Mouse (Mus musculus): ENCODE results near the gene Xcl1. TPM values are rescaled to one million over a fixed set of nuclear protein-coding genes. Genes with fewer than 3 reads are reported as not detected.

The Xcl1 gene
- total and polyA plus RNA-seq, 3 experiments = not detected

DNA sequence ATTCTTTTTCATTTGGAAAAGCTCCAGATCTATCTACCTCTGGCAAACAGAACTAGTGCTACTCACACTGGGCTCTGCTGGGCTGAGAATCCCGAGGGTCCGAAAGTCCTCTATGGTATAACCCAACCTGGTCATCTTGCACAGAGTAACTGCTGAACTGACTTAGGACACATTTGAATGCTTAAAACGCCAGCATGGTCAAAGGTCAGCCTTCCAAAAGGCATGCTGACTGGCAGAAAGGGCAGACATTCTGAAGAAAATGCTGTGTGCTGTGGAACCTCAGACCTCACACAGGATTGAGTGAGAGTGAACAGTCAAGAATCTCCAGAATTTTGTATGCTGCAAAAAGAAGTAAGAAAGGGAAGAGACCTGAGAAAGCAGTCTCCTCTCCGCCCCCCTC is 45.0 kb downstream of the Xcl1 start:
- H3K79me2 ChIP-seq (ENCODE audit: control insufficient read depth, insufficient read depth, low read length, poor library complexity) = no peaks in the 10 kb centered on the region
- TF ChIP-seq MAX (IDR thresholded peaks at IDR 0.05; ENCODE audit: low read length) (no peak), CHD2 (IDR thresholded peaks at IDR 0.05; ENCODE audit: low read length) (no peak), SMC3 (IDR thresholded peaks at IDR 0.05; ENCODE audit: low read depth, low read length) (no peak), POLR2AphosphoS2 (IDR thresholded peaks at IDR 0.05; ENCODE audit: low read length) (no peak), USF1 (IDR thresholded peaks at IDR 0.05; ENCODE audit: low read depth, low read length) (no peak), GATA1 (IDR thresholded peaks at IDR 0.05; ENCODE audit: low read depth, low read length) (no peak)
- no peak overlapping the region for H3K27ac ChIP-seq (ENCODE audit: control insufficient read depth, low read depth, low read length)
- no peaks in the 10 kb centered on the region for H3K4me1 ChIP-seq (ENCODE audit: control insufficient read depth in 1 of 2, insufficient read depth in 2 of 2, low read length in 2 of 2)
- H3K4me3 ChIP-seq (ENCODE audit: control insufficient read depth in 1 of 2, insufficient read depth in 1 of 2, low read depth in 2 of 2, low read length in 2 of 2) = no peak overlapping the region
- no peaks in the 10 kb centered on the region for H3K9me3 ChIP-seq (replicated peaks; ENCODE audit: insufficient read depth, low read length)
- H3K9ac ChIP-seq (ENCODE audit: control insufficient read depth, low read depth, low read length, poor library complexity, severe bottlenecking) = no peak overlapping the region
- DNase-seq (ENCODE audit: low read depth, low spot score) = no peak
- H3K27me3 ChIP-seq (ENCODE audit: control insufficient read depth in 1 of 2, insufficient read depth in 2 of 2, low read length in 2 of 2) = no peaks in the 10 kb centered on the region
- H3K36me3 ChIP-seq (ENCODE audit: control insufficient read depth in 1 of 2, insufficient read depth in 2 of 2, low read length in 2 of 2) = no peaks in the 10 kb centered on the region

DNA sequence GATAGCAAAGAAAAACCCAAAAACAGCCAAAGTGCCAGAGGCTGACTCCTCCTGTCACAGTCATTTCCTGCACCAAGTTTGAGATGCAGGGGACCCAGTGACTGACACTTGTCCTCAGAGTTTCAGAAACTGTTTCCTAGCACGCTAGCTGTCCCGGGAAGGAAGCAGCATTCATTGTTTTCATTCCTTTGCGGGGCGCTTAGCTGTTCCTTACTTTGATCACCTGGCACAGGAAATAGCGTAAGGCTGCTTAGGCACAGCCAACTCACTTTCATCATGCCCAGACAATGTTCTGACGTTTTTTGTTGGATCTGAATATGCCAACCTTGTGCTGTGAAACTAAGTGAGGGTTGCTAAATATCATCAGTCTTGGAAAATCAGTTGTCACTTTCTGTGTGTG is 46.8 kb downstream of the Xcl1 start:
- H3K27ac ChIP-seq (ENCODE audit: control insufficient read depth, low read depth, low read length) = no peak overlapping the region
- no peaks in the 10 kb centered on the region for H3K9me3 ChIP-seq (replicated peaks; ENCODE audit: insufficient read depth, low read length)
- no peaks in the 10 kb centered on the region for H3K36me3 ChIP-seq (ENCODE audit: control insufficient read depth in 1 of 2, insufficient read depth in 2 of 2, low read length in 2 of 2)
- DNase-seq (ENCODE audit: low read depth, low spot score) = no peak
- H3K9ac ChIP-seq (ENCODE audit: control insufficient read depth, low read depth, low read length, poor library complexity, severe bottlenecking) = no peak overlapping the region
- no peak overlapping the region for H3K4me3 ChIP-seq (ENCODE audit: control insufficient read depth in 1 of 2, insufficient read depth in 1 of 2, low read depth in 2 of 2, low read length in 2 of 2)
- H3K4me1 ChIP-seq (ENCODE audit: control insufficient read depth in 1 of 2, insufficient read depth in 2 of 2, low read length in 2 of 2) = no peaks in the 10 kb centered on the region
- TF ChIP-seq MAFK (IDR thresholded peaks at IDR 0.05; ENCODE audit: borderline replicate concordance, low read depth, low read length) (no peak), ELF1 (IDR thresholded peaks at IDR 0.05; ENCODE audit: low read depth, low read length) (no peak), GABPA (IDR thresholded peaks at IDR 0.05; ENCODE audit: low read depth, low read length) (no peak), RCOR1 (IDR thresholded peaks at IDR 0.05; ENCODE audit: low read depth, low read length) (no peak), TBP (IDR thresholded peaks at IDR 0.05; ENCODE audit: low read depth, low read length) (no peak), SIN3A (IDR thresholded peaks at IDR 0.05; ENCODE audit: low read length) (no peak), MYC (IDR thresholded peaks at IDR 0.05; ENCODE audit: low read depth, low read length) (no peak), NRF1 (IDR thresholded peaks at IDR 0.05; ENCODE audit: insufficient read depth, low read depth, low read length, poor library complexity, severe bottlenecking) (no peak), UBTF (IDR thresholded peaks at IDR 0.05; ENCODE audit: borderline replicate concordance, insufficient read depth, low read depth, low read length) (no peak), MAX (IDR thresholded peaks at IDR 0.05; ENCODE audit: low read length) (no peak), CHD2 (IDR thresholded peaks at IDR 0.05; ENCODE audit: low read length) (no peak), ZKSCAN1 (IDR thresholded peaks at IDR 0.05; ENCODE audit: low read depth, low read length) (no peak)
- no peaks in the 10 kb centered on the region for H3K27me3 ChIP-seq (ENCODE audit: control insufficient read depth in 1 of 2, insufficient read depth in 2 of 2, low read length in 2 of 2)
- H3K79me2 ChIP-seq (ENCODE audit: control insufficient read depth, insufficient read depth, low read length, poor library complexity) = no peaks in the 10 kb centered on the region

DNA sequence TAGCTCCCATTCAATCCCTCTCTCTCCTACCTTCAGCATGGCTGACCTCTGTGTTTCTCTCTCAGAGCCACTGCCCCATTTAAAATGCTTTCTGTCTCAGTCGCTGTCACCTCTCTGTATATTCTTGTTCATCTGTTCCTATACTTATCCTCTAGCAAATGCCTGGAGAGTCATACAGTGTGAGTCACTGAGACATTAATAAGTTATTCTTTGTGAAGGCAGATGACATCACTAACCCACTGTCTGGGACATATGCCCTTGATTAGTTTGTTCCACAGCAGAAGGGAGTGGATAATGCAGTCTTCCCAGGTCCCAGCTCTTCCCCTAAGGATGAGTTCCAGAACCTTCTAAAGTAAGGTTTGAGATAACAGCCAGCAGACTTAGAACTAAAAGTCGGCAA is 47.6 kb downstream of the Xcl1 start:
- Histone ChIP-seq H3K27me3 (ENCODE audit: control insufficient read depth in 1 of 2, insufficient read depth in 2 of 2, low read length in 2 of 2) (no peaks in the 10 kb centered on the region), H3K4me3 (ENCODE audit: control insufficient read depth in 1 of 2, insufficient read depth in 1 of 2, low read depth in 2 of 2, low read length in 2 of 2) (no peak overlapping the region), H3K79me2 (ENCODE audit: control insufficient read depth, insufficient read depth, low read length, poor library complexity) (no peaks in the 10 kb centered on the region), H3K27ac (ENCODE audit: control insufficient read depth, low read depth, low read length) (no peak overlapping the region), H3K9ac (ENCODE audit: control insufficient read depth, low read depth, low read length, poor library complexity, severe bottlenecking) (no peak overlapping the region), H3K4me1 (ENCODE audit: control insufficient read depth in 1 of 2, insufficient read depth in 2 of 2, low read length in 2 of 2) (no peaks in the 10 kb centered on the region), H3K9me3 (replicated peaks; ENCODE audit: insufficient read depth, low read length) (no peaks in the 10 kb centered on the region), H3K36me3 (ENCODE audit: control insufficient read depth in 1 of 2, insufficient read depth in 2 of 2, low read length in 2 of 2) (no peaks in the 10 kb centered on the region)
- TF ChIP-seq CHD2 (IDR thresholded peaks at IDR 0.05; ENCODE audit: low read length) = no peak
- no peak for TF ChIP-seq BHLHE40 (IDR thresholded peaks at IDR 0.05; ENCODE audit: borderline replicate concordance, low read depth, low read length)
- no peak for DNase-seq (ENCODE audit: low read depth, low spot score)

All from MEL (cell line).